Mouse (Mus musculus): ENCODE measurements around the gene Olfr1294. TPM values are rescaled to one million over a fixed set of nuclear protein-coding genes. Genes with fewer than 3 reads are reported as not detected.

Gene Olfr1294
- polyA plus RNA-seq (2015; fragmentation: Nextera tagmentation; extraction: Ambion mirVana) = not detected in 2 replicates

DNA sequence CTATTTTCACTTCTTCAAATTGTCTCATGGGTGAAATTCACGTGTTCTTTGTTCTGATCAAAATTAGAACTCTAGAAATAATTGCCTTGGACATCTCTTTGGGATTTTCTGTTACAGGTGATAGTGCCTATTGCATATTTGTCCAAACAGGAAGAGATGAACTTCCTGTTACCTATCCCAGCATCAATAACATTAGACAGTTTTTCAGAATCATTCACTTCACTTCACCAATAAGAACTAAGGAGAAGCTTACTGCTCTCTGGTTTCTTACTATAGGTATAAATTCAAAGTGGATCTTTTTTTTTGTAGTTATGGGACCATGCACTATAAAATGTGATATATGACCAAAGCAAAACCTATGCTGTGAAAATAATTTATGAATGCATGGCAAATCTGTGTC, at the start of gene Olfr1294:
Gene Olfr1294, minus strand, starts transcription at position 101 of the 400 bp plus-strand sequence.
- WGBS = 53% methylated on average over 1 of the region's 1 CpGs
- no peak for ATAC-seq (replicated peaks)
- H3K4me3 ChIP-seq = no peak within 1 kb of the TSS

DNA sequence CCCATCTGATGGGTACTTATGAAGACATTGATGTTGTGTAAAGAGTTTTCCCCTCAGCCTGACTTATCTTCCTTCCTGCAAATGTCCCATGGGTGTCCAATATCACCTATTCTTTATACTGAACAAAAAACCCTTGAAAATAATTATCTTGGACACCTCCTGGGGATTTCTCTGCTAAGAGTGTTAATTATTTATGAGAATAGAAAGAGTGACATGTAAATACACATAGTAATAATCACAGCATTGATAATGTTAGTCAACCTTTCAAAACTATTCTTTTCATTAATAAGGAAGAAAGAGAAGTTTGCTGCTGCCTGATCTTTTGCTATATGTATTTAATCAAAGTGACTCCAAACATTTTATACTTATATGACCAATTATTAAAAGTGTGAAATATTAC, 29.5 kb upstream of the Olfr1294 start, which contains the start of gene Olfr1295:
Gene Olfr1295, minus strand, starts transcription at position 101 of the 400 bp plus-strand sequence.
- no peaks in the 10 kb centered on the region for H3K4me1 ChIP-seq
- no peak within 1 kb of the TSS for H3K9ac ChIP-seq
- H3K36me3 ChIP-seq (replicated peaks) = no peaks in the 10 kb centered on the region
- H3K27me3 ChIP-seq (replicated peaks) = no peaks in the 10 kb centered on the region
- H3K9me3 ChIP-seq = no peaks in the 10 kb centered on the region
- ATAC-seq (replicated peaks) = no peak
- no peak within 1 kb of the TSS for H3K4me2 ChIP-seq
- H3K27ac ChIP-seq = no peak within 1 kb of the TSS
- no peak within 1 kb of the TSS for H3K4me3 ChIP-seq

More for the DNA sequence above, at the start of gene Olfr1294:
- Histone ChIP-seq H3K27me3 (replicated peaks) (no peaks in the 10 kb centered on the region), H3K9me3 (no peaks in the 10 kb centered on the region), H3K9ac (no peak within 1 kb of the TSS), H3K36me3 (replicated peaks) (no peaks in the 10 kb centered on the region), H3K4me2 (no peak within 1 kb of the TSS), H3K4me1 (no peaks in the 10 kb centered on the region), H3K27ac (no peak within 1 kb of the TSS)

DNA sequence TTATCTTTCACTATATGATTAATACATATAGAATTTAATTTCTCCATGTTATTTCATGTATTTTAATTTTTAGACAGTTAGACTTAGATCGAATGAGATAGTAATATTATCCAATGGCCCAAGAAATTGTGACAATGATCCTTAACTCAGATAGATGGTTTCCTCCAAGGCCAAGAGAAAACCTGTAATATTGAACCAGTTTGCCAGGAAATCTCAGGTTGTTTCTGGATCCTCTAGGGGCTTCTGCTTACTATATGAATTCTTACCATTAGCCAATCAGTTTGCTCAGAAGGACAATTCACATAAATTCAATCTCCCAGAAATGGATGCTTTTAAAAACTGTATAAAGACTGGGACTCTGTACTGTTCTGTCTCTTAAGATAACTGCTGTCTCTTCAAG, 15.2 kb downstream of the Olfr1294 start, which contains the start of gene Olfr1293-ps:
Gene Olfr1293-ps, plus strand, starts transcription at position 301 of the 400 bp plus-strand sequence.
- Histone ChIP-seq H3K9me3 (no peaks in the 10 kb centered on the region), H3K4me2 (no peak within 1 kb of the TSS), H3K4me1 (no peaks in the 10 kb centered on the region), H3K27me3 (replicated peaks) (no peaks in the 10 kb centered on the region), H3K36me3 (replicated peaks) (no peaks in the 10 kb centered on the region), H3K9ac (no peak within 1 kb of the TSS), H3K27ac (no peak within 1 kb of the TSS), H3K4me3 (no peak within 1 kb of the TSS)
- WGBS = 86% methylated on average over 1 of the region's 1 CpGs
- ATAC-seq (replicated peaks) = no peak

DNA sequence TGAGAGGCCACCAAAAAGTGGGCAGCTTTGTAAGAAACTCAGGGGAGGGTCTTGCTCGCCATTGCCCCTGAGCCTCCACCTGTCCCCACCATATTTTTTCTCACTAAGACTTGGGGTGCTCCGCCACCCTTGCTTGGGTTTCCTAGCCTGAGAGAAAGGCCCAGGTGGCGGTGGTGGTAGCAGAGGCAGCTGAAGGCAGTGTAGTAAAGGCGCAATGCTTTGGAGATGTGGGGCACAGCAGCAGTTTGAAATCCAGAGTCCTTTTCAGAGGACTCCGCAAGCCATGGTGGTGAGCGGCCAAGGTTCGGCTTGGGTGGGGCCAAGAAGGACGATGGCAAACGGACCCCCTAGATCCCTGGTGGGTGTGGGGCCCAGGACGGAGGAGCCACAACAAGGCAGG, 22.6 kb downstream of the Olfr1294 start:
- no peak overlapping the region for H3K9ac ChIP-seq
- H3K27me3 ChIP-seq (replicated peaks) = no peaks in the 10 kb centered on the region
- no peaks in the 10 kb centered on the region for H3K9me3 ChIP-seq
- no peak for ATAC-seq (replicated peaks)
- H3K36me3 ChIP-seq (replicated peaks) = no peaks in the 10 kb centered on the region
- H3K27ac ChIP-seq = no peak overlapping the region
- no peaks in the 10 kb centered on the region for H3K4me1 ChIP-seq
- H3K4me2 ChIP-seq = no peak overlapping the region
- 91% methylated on average over 10 of the region's 10 CpGs for WGBS
- no peak overlapping the region for H3K4me3 ChIP-seq

DNA sequence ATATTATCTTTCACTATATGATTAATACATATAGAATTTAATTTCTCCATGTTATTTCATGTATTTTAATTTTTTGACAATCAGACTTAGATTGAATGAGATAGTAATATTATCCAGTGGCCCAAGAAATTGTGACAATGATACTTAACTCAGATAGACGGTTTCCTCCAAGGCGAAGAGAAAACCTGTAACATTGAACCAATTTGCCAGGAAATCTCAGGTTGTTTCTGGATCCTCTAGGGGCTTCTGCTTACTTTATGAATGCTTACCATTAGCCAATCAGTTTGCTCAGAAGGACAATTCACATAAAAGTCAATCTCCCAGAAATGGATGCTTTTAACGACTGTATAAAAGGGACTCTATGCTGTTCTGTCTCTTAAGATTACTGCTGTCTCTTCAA, 43.2 kb downstream of the Olfr1294 start, which contains the start of gene Olfr1291-ps1:
Gene Olfr1291-ps1, plus strand, starts transcription at position 301 of the 400 bp plus-strand sequence.
- Histone ChIP-seq H3K4me1 (no peaks in the 10 kb centered on the region), H3K27ac (no peak within 1 kb of the TSS), H3K4me3 (no peak within 1 kb of the TSS), H3K9ac (no peak within 1 kb of the TSS), H3K27me3 (replicated peaks) (no peaks in the 10 kb centered on the region), H3K36me3 (replicated peaks) (no peaks in the 10 kb centered on the region), H3K9me3 (no peaks in the 10 kb centered on the region), H3K4me2 (no peak within 1 kb of the TSS)
- no peak for ATAC-seq (replicated peaks)
- 89% methylated on average over 3 of the region's 3 CpGs for WGBS

DNA sequence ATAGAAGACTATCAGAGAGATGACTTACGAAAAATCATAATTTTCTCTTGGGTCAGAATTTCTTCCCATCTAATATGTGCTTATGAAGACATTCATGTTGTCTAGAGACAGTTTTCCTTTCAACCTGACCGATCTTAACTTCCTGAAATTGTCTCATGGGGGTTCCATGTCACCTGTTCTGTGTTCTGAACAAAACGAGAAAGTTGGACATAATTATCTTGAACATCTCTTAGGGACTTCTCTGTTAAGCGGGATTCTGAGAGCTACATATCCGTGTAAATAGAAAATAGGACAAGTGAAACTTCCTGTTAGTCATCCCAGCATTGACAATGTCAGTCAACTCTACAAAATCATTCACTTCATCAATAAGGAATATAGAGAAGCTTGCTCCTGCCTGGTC, 46.4 kb downstream of the Olfr1294 start, which contains the start of gene Olfr1290:
Gene Olfr1290, minus strand, starts transcription at position 101 of the 400 bp plus-strand sequence.
- Histone ChIP-seq H3K9me3 (no peaks in the 10 kb centered on the region), H3K27me3 (replicated peaks) (no peaks in the 10 kb centered on the region), H3K9ac (no peak within 1 kb of the TSS), H3K4me3 (no peak within 1 kb of the TSS), H3K4me1 (no peaks in the 10 kb centered on the region), H3K4me2 (no peak within 1 kb of the TSS), H3K27ac (no peak within 1 kb of the TSS), H3K36me3 (replicated peaks) (no peaks in the 10 kb centered on the region)
- ATAC-seq (replicated peaks) = no peak
- WGBS = 76% methylated on average over 5 of the region's 5 CpGs

Other genes starting within 250 kb of the Olfr1294 start
- gene Olfr1279, start 239.7 kb downstream of the Olfr1294 start, polyA plus RNA-seq (2015; fragmentation: Nextera tagmentation; extraction: Ambion mirVana) = not detected in 2 replicates
- gene Olfr1280, start 226.3 kb downstream of the Olfr1294 start, polyA plus RNA-seq (2015; fragmentation: Nextera tagmentation; extraction: Ambion mirVana) = not detected in 2 replicates
- gene Olfr1281, start 213.8 kb downstream of the Olfr1294 start, polyA plus RNA-seq (2015; fragmentation: Nextera tagmentation; extraction: Ambion mirVana) = not detected in 2 replicates
- not detected in 2 replicates for gene Olfr1282, start 204.2 kb downstream of the Olfr1294 start, polyA plus RNA-seq (2015; fragmentation: Nextera tagmentation; extraction: Ambion mirVana)
- not detected in 2 replicates for gene Olfr1283, start 173.5 kb downstream of the Olfr1294 start, polyA plus RNA-seq (2015; fragmentation: Nextera tagmentation; extraction: Ambion mirVana)
- gene Olfr1284, start 164.8 kb downstream of the Olfr1294 start, polyA plus RNA-seq (2015; fragmentation: Nextera tagmentation; extraction: Ambion mirVana) = not detected in 2 replicates
- gene Olfr1286, start 117.2 kb downstream of the Olfr1294 start, polyA plus RNA-seq (2015; fragmentation: Nextera tagmentation; extraction: Ambion mirVana) = not detected in 2 replicates
- not detected in 2 replicates for gene Olfr1287, start 91.1 kb downstream of the Olfr1294 start, polyA plus RNA-seq (2015; fragmentation: Nextera tagmentation; extraction: Ambion mirVana)
- not detected in 2 replicates for gene Olfr1288, start 66.2 kb downstream of the Olfr1294 start, polyA plus RNA-seq (2015; fragmentation: Nextera tagmentation; extraction: Ambion mirVana)
- gene Olfr1289, start 59.5 kb downstream of the Olfr1294 start, polyA plus RNA-seq (2015; fragmentation: Nextera tagmentation; extraction: Ambion mirVana) = not detected in 2 replicates
- not detected in 2 replicates for gene Olfr1290, start 46.5 kb downstream of the Olfr1294 start, polyA plus RNA-seq (2015; fragmentation: Nextera tagmentation; extraction: Ambion mirVana)
- not detected in 2 replicates for gene Olfr1291-ps1, start 43.1 kb downstream of the Olfr1294 start, polyA plus RNA-seq (2015; fragmentation: Nextera tagmentation; extraction: Ambion mirVana)
- not detected in 2 replicates for gene Olfr1293-ps, start 15.1 kb downstream of the Olfr1294 start, polyA plus RNA-seq (2015; fragmentation: Nextera tagmentation; extraction: Ambion mirVana)
- gene Olfr1295, start 29.4 kb upstream of the Olfr1294 start, polyA plus RNA-seq (2015; fragmentation: Nextera tagmentation; extraction: Ambion mirVana) = not detected in 2 replicates
- not detected in 2 replicates for gene Olfr1297, start 86.2 kb upstream of the Olfr1294 start, polyA plus RNA-seq (2015; fragmentation: Nextera tagmentation; extraction: Ambion mirVana)
- gene Olfr1298, start 108.9 kb upstream of the Olfr1294 start, polyA plus RNA-seq (2015; fragmentation: Nextera tagmentation; extraction: Ambion mirVana) = not detected in 2 replicates
- not detected in 2 replicates for gene Olfr1299, start 121.1 kb upstream of the Olfr1294 start, polyA plus RNA-seq (2015; fragmentation: Nextera tagmentation; extraction: Ambion mirVana)
- gene Olfr1301, start 210.7 kb upstream of the Olfr1294 start, polyA plus RNA-seq (2015; fragmentation: Nextera tagmentation; extraction: Ambion mirVana) = not detected in 2 replicates
- not detected in 2 replicates for gene Olfr1302, start 237.1 kb upstream of the Olfr1294 start, polyA plus RNA-seq (2015; fragmentation: Nextera tagmentation; extraction: Ambion mirVana)

Data from midbrain, embryonic 15.5 days (tissue).